Mouse (Mus musculus) embryonic facial prominence, embryonic 15.5 days (tissue): ENCODE measurements around the gene Hoxc5. TPM values are rescaled to one million over a fixed set of nuclear protein-coding genes. Genes with fewer than 3 reads are reported as not detected.

Experiments used
- ATAC-seq: fragments of 200-750 bp; cut with Nextera tagmentation; 2 replicates; pipeline ENCODE4 v1.8.0; 2017; ENCODE audit warnings: low read depth, moderate TSS enrichment; ENCODE audit not compliant: insufficient number of reproducible peaks, low FRiP score, low TSS enrichment
- H3K27ac ChIP-seq: fragments of 300-500 bp; sonication (generic); replicated peaks from 2 replicates; pipeline ENCODE4 v1.5.1; 2015; ENCODE audit warnings: mild to moderate bottlenecking, inconsistent platforms
- H3K27me3 ChIP-seq: fragments of 300-500 bp; sonication (generic); 2 replicates; pipeline ENCODE4 v1.6.1; 2015; ENCODE audit warnings: inconsistent platforms
- H3K36me3 ChIP-seq: fragments of 300-500 bp; sonication (generic); 2 replicates; pipeline ENCODE4 v1.6.1; 2015; ENCODE audit warnings: mild to moderate bottlenecking, inconsistent platforms
- H3K4me1 ChIP-seq: fragments of 300-500 bp; sonication (generic); 2 replicates; pipeline ENCODE4 v1.6.1; 2015; ENCODE audit warnings: inconsistent platforms
- H3K4me2 ChIP-seq: fragments of 300-500 bp; sonication (generic); replicated peaks from 2 replicates; pipeline ENCODE4 v1.6.1; 2015; ENCODE audit warnings: mild to moderate bottlenecking, inconsistent platforms
- H3K4me3 ChIP-seq: fragments of 300-500 bp; sonication (generic); replicated peaks from 2 replicates; pipeline ENCODE4 v1.5.1; 2015; ENCODE audit warnings: mild to moderate bottlenecking, inconsistent platforms
- H3K9ac ChIP-seq: fragments of 300-500 bp; sonication (generic); 2 replicates; pipeline ENCODE4 v1.6.1; 2015; ENCODE audit warnings: inconsistent platforms
- H3K9me3 ChIP-seq: fragments of 300-500 bp; sonication (generic); replicated peaks from 2 replicates; pipeline ENCODE4 v1.6.1; 2016; ENCODE audit warnings: inconsistent platforms
- WGBS: fragments of 180-500 bp; shearing (Covaris S2); methylation state at CpG from one replicate; pipeline ENCODE4 v1.1.7; 2015; 5-methylcytosine and 5-hydroxymethylcytosine counted together
- polyA plus RNA-seq: library from polyadenylated mRNA; unstranded; fragments of >200 nt; fragmentation: Nextera tagmentation; extraction: Ambion mirVana; gene quantifications from 2 replicates; pipeline ENCODE4 v1.2.1, GENCODE M21; 2015

Hoxc5 gene
- polyA plus RNA-seq, 1 experiment from 2014 or later: 2.1 TPM

DNA sequence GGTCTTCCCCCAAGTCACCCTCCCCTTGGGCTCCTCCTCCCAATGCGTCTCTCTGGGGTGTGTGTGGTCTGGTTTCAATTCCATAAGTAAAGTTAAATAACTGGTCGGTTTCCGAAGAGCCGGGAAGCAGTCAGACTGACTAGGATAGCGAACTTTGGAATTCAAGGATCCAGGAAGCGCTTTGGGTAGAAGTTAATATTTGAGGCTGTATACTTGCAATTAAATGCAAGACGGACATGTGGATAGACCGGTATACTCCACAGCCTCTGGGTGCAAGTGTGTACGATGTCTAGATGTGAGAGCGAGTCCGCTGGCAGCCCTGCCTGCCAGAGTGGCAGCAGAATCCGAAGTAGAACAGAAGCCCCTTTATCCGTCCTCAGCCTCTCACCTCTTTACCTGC, 4.8 kb upstream of the Hoxc5 start:
- Histone ChIP-seq H3K4me1 (peaks cover 8% of the 10 kb centered on the region; the same call in 1 of the 2 replicates), H3K9ac (no peak overlapping the region), H3K27ac (no peak overlapping the region), H3K27me3 (peaks cover 94% of the 10 kb centered on the region), H3K4me2 (no peak overlapping the region), H3K4me3 (no peak overlapping the region), H3K9me3 (no peaks in the 10 kb centered on the region), H3K36me3 (no peaks in the 10 kb centered on the region)
- no peak for ATAC-seq
- WGBS: 2% methylated on average over 13 of the region's 13 CpGs

DNA sequence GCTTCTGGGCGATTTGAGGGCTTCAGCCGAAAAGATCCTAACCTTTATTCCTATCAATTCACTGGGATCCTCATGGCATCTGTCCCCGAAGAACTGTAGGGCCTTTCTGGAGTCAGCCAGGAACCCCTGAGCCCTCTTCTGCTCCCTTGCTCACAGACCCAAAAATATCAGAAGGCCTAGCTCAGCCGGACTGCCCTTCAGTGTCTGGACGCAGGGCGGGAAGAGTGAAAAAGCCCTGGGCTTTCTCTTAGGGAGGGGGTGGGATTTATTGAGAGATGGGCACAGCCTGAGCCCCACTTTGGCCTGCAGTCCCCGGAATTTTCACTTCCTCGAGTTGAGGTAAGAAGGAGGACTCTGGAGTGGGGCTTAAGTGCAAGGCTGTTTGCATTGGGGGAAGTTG, 4.0 kb upstream of the Hoxc5 start:
- Histone ChIP-seq H3K9me3 (no peaks in the 10 kb centered on the region), H3K4me1 (peaks cover 8% of the 10 kb centered on the region; the same call in 1 of the 2 replicates), H3K36me3 (no peaks in the 10 kb centered on the region), H3K4me2 (no peak overlapping the region), H3K27me3 (peaks cover 92% of the 10 kb centered on the region), H3K9ac (no peak overlapping the region), H3K27ac (no peak overlapping the region), H3K4me3 (no peak overlapping the region)
- 3% methylated on average over 8 of the region's 8 CpGs for WGBS
- ATAC-seq: no peak

DNA sequence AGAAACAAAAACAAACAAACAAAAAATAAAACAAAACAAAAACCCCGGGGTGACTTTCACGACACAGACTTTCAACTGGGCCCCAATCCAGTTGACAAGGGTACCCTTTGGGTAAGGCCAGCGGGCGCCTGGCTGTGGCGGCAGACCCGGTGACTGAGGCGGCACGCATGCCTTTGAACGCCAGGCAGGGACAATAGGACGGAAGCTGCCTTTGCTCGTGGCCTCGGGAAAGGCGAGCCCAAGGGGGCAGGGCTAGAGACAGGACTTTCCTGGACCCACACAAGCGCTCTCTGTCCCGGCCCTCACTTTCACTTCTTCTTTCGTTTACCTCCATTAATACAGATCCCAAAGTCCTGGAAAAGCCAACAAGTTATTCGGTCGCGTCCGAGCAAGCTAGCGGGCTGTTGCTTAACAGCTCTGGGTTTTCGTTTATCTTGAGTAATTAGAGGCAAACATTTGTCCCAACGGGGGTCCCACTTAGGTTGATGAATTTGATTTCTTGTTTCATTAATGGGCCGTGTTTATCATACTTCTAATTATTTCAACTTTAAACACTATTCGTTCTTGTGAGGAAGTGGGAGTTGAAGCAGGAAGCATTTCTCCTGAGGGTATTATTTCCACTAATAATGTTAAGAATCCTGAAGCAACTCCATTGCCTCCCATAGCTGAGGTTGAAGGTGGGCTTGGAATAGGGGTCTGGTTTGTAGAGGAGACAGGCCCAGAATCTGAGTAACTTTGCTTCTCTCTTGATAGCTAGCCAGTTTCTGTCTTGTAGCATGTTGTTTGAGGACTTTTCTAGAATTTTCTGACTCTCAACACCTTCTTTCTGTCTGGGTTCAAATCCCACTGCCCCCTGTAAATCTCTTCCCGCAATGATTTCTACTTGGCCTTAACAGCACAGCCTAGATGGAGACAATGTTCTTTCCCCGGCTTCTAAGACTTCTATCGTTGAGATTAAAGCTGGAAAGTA, 3.3 kb upstream of the Hoxc5 start:
- Histone ChIP-seq H3K9ac (no peak overlapping the region), H3K4me2 (0 out of 2 replicates have a peak overlapping the region, but pooled peaks have one; percentile 4), H3K4me1 (peaks cover 8% of the 10 kb centered on the region; the same call in 1 of the 2 replicates), H3K4me3 (no peak overlapping the region), H3K36me3 (no peaks in the 10 kb centered on the region), H3K9me3 (no peaks in the 10 kb centered on the region), H3K27me3 (peaks cover 92% of the 10 kb centered on the region), H3K27ac (no peak overlapping the region)
- WGBS: 2% methylated on average over 28 of the region's 28 CpGs
- no peak for ATAC-seq

DNA sequence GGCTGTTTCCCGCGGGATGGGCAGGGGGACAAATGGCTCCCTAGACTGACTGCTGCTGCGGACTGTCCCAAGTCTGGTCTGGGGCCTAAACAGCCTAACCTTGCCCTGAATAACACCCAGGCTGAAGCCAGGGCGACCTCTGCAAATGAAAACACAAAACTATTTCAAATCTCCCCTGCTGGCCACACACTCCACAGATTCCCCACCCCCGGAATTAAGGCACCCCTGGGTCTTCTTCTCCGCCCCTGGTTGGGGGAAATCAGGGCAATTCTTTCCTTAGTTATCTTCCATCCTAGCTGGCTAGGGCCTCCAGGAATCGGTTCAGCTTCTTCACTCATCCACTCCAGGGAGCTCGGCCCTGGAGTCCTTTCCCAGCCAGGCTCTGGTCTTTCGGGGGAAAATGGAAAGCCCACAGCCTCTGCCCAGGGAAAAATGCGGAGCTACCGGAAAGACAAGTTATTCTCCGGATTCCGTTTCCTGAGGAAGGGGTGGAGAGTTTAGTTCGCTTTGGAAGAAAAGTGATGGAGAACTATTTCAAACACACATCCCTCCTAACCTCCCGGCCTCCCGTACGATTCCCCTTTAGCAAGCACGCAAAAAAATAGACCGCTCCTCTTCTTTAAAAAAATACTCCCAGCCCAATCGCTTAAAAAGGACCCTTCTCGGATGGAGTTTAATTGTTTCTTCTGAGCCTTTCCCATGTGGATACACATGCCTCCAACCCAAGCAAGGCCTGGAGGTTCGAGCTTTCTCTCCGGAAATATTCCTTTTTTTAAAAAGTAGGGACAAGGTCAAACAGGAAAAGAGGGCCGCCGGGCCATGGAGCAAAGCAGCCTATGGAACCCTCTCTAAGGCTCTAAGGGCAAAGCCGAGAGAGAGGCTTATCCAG, 2.0 kb upstream of the Hoxc5 start:
- WGBS: 4% methylated on average over 26 of the region's 26 CpGs
- peaks cover 95% of the 10 kb centered on the region for H3K27me3 ChIP-seq
- no peak overlapping the region for H3K4me2 ChIP-seq
- H3K27ac ChIP-seq: no peak overlapping the region
- H3K4me1 ChIP-seq: peaks cover 8% of the 10 kb centered on the region; the same call in 1 of the 2 replicates
- H3K36me3 ChIP-seq: no peaks in the 10 kb centered on the region
- no peaks in the 10 kb centered on the region for H3K9me3 ChIP-seq
- H3K9ac ChIP-seq: no peak overlapping the region
- ATAC-seq: no peak
- H3K4me3 ChIP-seq: no peak overlapping the region

DNA sequence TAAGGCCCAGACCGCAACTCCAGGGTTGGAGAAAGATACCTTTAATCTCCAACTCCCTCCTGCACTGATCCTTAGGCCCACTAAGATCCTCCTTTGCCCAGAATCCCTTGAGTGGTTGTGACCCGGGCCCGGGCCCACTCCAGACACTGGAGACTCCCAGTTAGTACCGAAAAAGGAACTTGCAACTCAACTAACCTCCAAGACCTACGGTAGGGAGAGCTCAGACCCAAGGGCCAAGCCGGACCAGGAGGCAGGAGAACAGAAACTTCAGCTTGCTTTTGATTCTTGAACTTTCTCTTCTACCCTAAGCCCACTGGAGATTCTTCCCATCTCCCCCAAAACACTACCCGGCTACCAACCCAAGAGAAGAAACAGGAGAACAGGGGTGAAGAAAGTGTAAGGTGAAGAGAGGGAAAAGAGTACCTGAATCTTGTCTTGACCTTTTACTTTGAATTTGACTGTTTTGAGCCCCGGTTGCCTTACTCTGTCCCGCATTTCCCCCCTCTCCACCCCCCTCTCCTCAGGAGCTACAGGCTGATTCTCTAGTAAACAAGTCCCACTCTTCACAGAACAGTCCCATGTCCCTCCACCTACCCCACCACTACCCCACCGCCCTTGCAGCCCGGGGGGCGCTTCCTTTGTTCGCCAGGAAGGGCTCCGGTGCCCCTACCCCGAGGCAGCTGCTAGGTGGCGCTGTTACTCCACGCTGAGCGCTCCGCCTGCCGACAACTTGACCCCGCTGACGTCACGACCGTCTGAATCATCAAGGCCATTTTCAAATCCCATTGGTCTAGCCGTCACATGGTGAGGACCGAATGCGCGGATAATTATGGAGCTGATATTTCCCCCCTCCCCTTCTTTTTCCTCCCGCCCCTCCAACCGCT, 1.1 kb upstream of the Hoxc5 start:
- no peak overlapping the region for H3K9ac ChIP-seq
- peak overlapping the region; percentile 21 for H3K4me3 ChIP-seq
- no peak overlapping the region for H3K27ac ChIP-seq
- peak overlapping the region; percentile 32 for H3K4me2 ChIP-seq
- H3K4me1 ChIP-seq: peaks cover 8% of the 10 kb centered on the region; the same call in 1 of the 2 replicates
- ATAC-seq: peak; percentile 29; the same call in 1 of the 2 replicates
- 4% methylated on average over 28 of the region's 30 CpGs for WGBS
- H3K36me3 ChIP-seq: no peaks in the 10 kb centered on the region
- H3K9me3 ChIP-seq: no peaks in the 10 kb centered on the region
- peaks cover 96% of the 10 kb centered on the region for H3K27me3 ChIP-seq

DNA sequence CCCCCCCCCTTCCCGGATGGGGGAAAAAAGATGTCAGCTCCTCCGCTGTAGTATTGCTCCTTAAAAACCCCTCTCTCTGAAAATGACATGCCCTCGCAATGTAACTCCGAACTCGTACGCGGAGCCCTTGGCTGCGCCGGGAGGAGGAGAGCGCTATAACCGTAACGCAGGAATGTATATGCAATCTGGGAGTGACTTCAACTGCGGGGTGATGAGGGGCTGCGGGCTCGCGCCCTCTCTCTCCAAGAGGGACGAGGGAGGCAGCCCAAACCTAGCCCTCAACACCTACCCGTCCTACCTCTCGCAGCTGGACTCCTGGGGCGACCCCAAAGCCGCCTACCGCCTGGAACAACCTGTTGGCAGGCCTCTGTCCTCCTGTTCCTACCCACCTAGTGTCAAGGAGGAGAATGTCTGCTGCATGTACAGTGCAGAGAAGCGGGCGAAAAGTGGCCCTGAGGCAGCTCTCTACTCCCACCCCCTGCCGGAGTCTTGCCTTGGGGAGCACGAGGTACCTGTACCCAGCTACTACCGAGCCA, 399 bp upstream of the Hoxc5 start, which contains the start of gene Hoxc10:
Gene Hoxc10 (plus strand): TSS at position 21 of the 536 bp plus-strand sequence.
- H3K36me3 ChIP-seq: no peaks in the 10 kb centered on the region
- H3K27ac ChIP-seq: no peak within 1 kb of the TSS
- H3K9me3 ChIP-seq: no peaks in the 10 kb centered on the region
- peaks cover 8% of the 10 kb centered on the region; the same call in 1 of the 2 replicates for H3K4me1 ChIP-seq
- 3% methylated on average over 27 of the region's 27 CpGs for WGBS
- ATAC-seq: no peak; the same call in 1 of the 2 replicates
- H3K27me3 ChIP-seq: peaks cover 97% of the 10 kb centered on the region
- no peak within 1 kb of the TSS for H3K9ac ChIP-seq
- H3K4me2 ChIP-seq: peak within 1 kb of the TSS; percentile 32
- peak within 1 kb of the TSS; percentile 21 for H3K4me3 ChIP-seq

DNA sequence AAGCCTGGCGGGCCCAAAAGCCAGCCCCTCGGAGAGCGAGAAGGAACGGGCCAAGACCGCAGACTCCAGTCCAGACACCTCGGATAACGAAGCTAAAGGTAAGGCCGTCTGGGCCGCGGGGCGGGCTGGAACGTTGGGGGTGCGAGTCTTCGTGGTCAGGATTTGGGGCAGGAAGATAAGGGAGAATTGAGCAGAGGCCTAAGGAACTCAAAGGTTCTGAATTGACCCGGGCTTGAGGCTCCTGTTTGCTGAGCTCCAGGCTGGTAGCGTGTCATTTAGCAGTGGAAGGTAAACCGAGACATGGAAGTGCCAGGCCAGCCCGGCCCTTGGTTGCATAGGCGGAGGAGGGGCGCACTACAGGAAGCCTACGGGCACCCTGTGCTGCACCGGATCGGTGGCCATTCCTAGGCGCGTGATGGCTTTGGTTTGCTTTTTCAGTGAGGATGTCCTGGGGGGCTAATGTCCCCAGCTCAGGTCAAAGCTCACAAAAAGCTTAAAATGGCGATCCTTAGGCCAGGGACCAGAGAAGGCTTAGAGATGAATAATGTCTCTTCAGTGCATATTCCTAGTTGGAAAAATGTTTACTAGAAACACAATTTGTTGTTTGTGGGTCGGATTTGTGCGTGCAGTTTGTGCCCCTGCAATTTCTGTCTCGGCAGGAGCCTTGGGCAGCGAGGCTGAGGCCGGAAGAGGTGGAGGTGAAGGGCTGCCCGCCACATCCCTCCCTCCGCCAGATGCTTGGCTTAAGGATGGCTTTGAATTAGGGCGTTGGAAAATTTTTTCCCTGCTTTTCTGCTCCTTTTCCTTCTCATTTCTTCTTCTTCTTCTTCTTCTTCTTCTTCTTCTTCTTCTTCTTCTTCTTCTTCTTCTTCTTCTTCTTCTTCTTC, 511 bp downstream of the Hoxc5 start:
- WGBS: 2% methylated on average over 34 of the region's 34 CpGs
- Histone ChIP-seq H3K4me2 (no peak overlapping the region), H3K27ac (no peak overlapping the region), H3K9me3 (no peaks in the 10 kb centered on the region), H3K4me1 (peaks cover 8% of the 10 kb centered on the region; the same call in 1 of the 2 replicates), H3K4me3 (no peak overlapping the region), H3K36me3 (no peaks in the 10 kb centered on the region), H3K27me3 (peaks cover 99% of the 10 kb centered on the region), H3K9ac (no peak overlapping the region)
- no peak for ATAC-seq

DNA sequence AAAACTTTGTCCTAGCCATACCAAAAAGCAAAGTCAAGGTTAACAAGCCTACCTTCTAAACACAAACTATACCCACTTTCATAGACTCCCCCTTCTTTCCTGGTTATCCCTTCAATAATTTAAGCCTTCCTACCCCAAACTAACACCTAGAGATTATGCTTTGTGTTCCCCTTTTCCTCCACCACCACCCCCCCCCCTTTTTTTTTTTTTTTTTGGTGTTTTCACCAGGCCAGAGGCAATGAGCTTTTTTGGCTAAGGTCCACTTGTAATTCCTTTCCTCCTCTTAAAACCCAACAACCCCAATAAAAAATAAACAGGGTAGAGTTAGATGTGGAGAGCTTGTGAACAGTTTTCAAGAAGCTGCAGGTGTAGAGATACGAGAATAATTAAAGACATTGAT, 2.1 kb downstream of the Hoxc5 start:
- Histone ChIP-seq H3K4me3 (no peak overlapping the region), H3K4me2 (no peak overlapping the region)

DNA sequence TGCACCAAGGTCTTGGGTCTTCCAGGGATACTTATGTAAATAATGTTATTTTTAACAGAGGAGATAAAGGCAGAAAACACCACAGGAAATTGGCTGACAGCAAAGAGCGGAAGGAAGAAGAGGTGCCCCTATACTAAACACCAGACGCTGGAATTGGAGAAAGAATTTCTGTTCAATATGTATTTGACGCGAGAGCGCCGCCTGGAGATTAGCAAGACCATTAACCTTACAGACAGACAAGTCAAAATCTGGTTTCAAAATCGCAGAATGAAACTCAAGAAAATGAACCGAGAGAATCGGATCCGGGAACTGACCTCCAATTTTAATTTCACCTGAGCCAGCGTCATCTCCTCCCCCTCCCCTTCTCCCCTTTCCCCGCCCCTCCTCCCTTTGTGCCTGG, 3.5 kb downstream of the Hoxc5 start:
- no peaks in the 10 kb centered on the region for H3K36me3 ChIP-seq
- peaks cover 8% of the 10 kb centered on the region; the same call in 1 of the 2 replicates for H3K4me1 ChIP-seq
- no peak overlapping the region for H3K4me3 ChIP-seq
- WGBS: 1% methylated on average over 12 of the region's 12 CpGs
- no peak overlapping the region for H3K27ac ChIP-seq
- no peak for ATAC-seq
- peaks cover 99% of the 10 kb centered on the region for H3K27me3 ChIP-seq
- no peak overlapping the region for H3K9ac ChIP-seq
- H3K4me2 ChIP-seq: no peak overlapping the region
- no peaks in the 10 kb centered on the region for H3K9me3 ChIP-seq

More for the DNA sequence above, 2.1 kb downstream of the Hoxc5 start:
- ATAC-seq: no peak
- H3K27ac ChIP-seq: no peak overlapping the region
- peaks cover 8% of the 10 kb centered on the region; the same call in 1 of the 2 replicates for H3K4me1 ChIP-seq
- no peak overlapping the region for H3K9ac ChIP-seq
- H3K27me3 ChIP-seq: peaks cover 99% of the 10 kb centered on the region
- 37% methylated on average over 1 of the region's 1 CpGs for WGBS
- H3K9me3 ChIP-seq: no peaks in the 10 kb centered on the region
- no peaks in the 10 kb centered on the region for H3K36me3 ChIP-seq
